27 mouse cellular contexts compared by ENCODE assay signal in the genomic region with DNA sequence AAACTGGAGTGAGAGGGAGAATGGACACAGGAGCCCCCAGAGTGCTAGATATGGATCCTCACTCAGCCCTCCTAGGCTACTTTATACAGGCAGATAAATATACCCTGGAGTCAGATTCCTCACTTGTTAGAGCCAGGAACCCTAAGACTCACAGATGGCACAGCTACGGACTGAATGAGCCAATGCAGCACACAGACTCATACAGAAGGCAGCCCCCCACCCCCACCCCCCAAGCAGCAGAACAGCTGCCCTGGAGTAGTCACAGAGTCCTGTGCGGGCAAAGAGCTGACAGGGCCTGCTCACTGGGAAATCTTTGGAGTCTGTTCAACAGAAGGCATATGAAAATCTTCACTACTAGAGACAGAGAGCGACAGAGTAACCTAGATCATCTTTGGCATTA. TPM values are rescaled to one million over a fixed set of nuclear protein-coding genes. Genes with fewer than 3 reads are reported as not detected.
A peak's percentile ranks its signal among the peaks of the same experiment; 100 is the strongest.
DNase-seq lines count a peak whose midpoint lies in the region; ATAC-seq and TF ChIP-seq lines count a peak whose summit lies in the region.
"Had no signal": no experiment of that assay in that cellular context is flagged by ENCODE, and none has a peak within 500 bp of the region (broad histone marks: within the 10 kb centered on the region; RNA-seq: fewer than 3 reads in every experiment).

No protein-coding gene starts in this region.

- no peak overlapping the region for H3K27ac ChIP-seq in embryonic facial prominence, embryonic 14.5 days (replicated peaks; ENCODE audit: low read depth, low read length)
- H3K27ac ChIP-seq in embryonic facial prominence, embryonic 10.5 days (replicated peaks) = no peak overlapping the region
- no peak overlapping the region for H3K27ac ChIP-seq in hindbrain, embryonic 14.5 days
- H3K27ac ChIP-seq in hindbrain, embryonic 10.5 days = no peak overlapping the region
- no peak overlapping the region for H3K27ac ChIP-seq in limb, embryonic 14.5 days (replicated peaks; ENCODE audit: low read depth, low read length)
- no peak overlapping the region for H3K27ac ChIP-seq in limb, embryonic 10.5 days
- H3K27ac ChIP-seq: embryonic facial prominence, embryonic 12.5 days; hindbrain, embryonic 15.5 days; intestine, embryonic 15.5 days; limb, embryonic 13.5 days; liver, embryonic 12.5 days; midbrain, embryonic 12.5 days had no signal

- DNase-seq in embryonic facial prominence, embryonic 14.5 days (ENCODE audit: low spot score) = peak; percentile 37
- no peak for DNase-seq in embryonic facial prominence, embryonic 10.5 days (ENCODE audit: low spot score)
- DNase-seq in hindbrain, embryonic 14.5 days (ENCODE audit: low spot score) = no peak
- no peak for DNase-seq in hindbrain, embryonic 10.5 days (ENCODE audit: low spot score)
- DNase-seq in limb, embryonic 14.5 days (ENCODE audit: low spot score) = no peak
- DNase-seq in limb, embryonic 10.5 days (ENCODE audit: low spot score) = no peak
- DNase-seq in brain, adult 2 months (ENCODE audit: low read depth, low spot score) = peak; percentile 60
- DNase-seq in kidney, postnatal 14 days = no peak
- DNase-seq: adrenal gland, adult 8-10 months; cerebellum, adult 11 months; cerebellum, adult 9-10 months; cerebellum, postnatal 36 days; gastrocnemius, postnatal 10 days; heart, postnatal 14 days; kidney, adult 2 months; kidney, postnatal 4 days; liver, postnatal 0 days; lung, postnatal 36 days had no signal

- no peak for TF ChIP-seq POLR2A in limb, embryonic 14.5 days (IDR thresholded peaks at IDR 0.05; ENCODE audit: borderline replicate concordance, extremely low read depth, insufficient read depth, insufficient read length)

- H3K9me3 ChIP-seq in embryonic facial prominence, embryonic 14.5 days (ENCODE audit: control insufficient read depth, low read length) = no peaks in the 10 kb centered on the region
- H3K9me3 ChIP-seq in embryonic facial prominence, embryonic 10.5 days = no peaks in the 10 kb centered on the region
- H3K9me3 ChIP-seq in hindbrain, embryonic 14.5 days (ENCODE audit: control insufficient read depth, low read length) = no peaks in the 10 kb centered on the region
- no peaks in the 10 kb centered on the region for H3K9me3 ChIP-seq in hindbrain, embryonic 10.5 days
- no peaks in the 10 kb centered on the region for H3K9me3 ChIP-seq in limb, embryonic 14.5 days (ENCODE audit: control insufficient read depth, low read length)
- H3K9me3 ChIP-seq in limb, embryonic 10.5 days (replicated peaks) = no peaks in the 10 kb centered on the region
- H3K9me3 ChIP-seq: embryonic facial prominence, embryonic 12.5 days; hindbrain, embryonic 15.5 days; intestine, embryonic 15.5 days; limb, embryonic 13.5 days; liver, embryonic 12.5 days; midbrain, embryonic 12.5 days had no signal

- ATAC-seq in embryonic facial prominence, embryonic 14.5 days (ENCODE audit: low read depth) = peak; percentile 75
- 0 out of 2 replicates have a peak, but pooled peaks have one; percentile 51 for ATAC-seq in hindbrain, embryonic 14.5 days (ENCODE audit: low FRiP score)
- peak; percentile 65 for ATAC-seq in limb, embryonic 14.5 days (ENCODE audit: low FRiP score, low read depth)
- ATAC-seq: activated CD4-positive, CD25-positive, alpha-beta regulatory T cell, adult 4 months; intestine, embryonic 15.5 days; liver, embryonic 12.5 days; liver, postnatal 0 days had no signal

- H3K9ac ChIP-seq in embryonic facial prominence, embryonic 14.5 days (ENCODE audit: low read depth, low read length) = no peak overlapping the region
- no peak overlapping the region for H3K9ac ChIP-seq in hindbrain, embryonic 14.5 days
- H3K9ac ChIP-seq in limb, embryonic 14.5 days (ENCODE audit: low read depth, low read length, severe bottlenecking) = no peak overlapping the region
- H3K9ac ChIP-seq: embryonic facial prominence, embryonic 12.5 days; hindbrain, embryonic 15.5 days; intestine, embryonic 15.5 days; limb, embryonic 13.5 days; liver, embryonic 12.5 days; liver, postnatal 0 days; midbrain, embryonic 12.5 days had no signal

- WGBS in embryonic facial prominence, embryonic 14.5 days = 77% methylated on average over 3 of the region's 3 CpGs
- WGBS in embryonic facial prominence, embryonic 10.5 days = 84% methylated on average over 3 of the region's 3 CpGs
- WGBS in hindbrain, embryonic 14.5 days = 70% methylated on average over 3 of the region's 3 CpGs
- WGBS in hindbrain, embryonic 10.5 days = 87% methylated on average over 3 of the region's 3 CpGs
- WGBS in limb, embryonic 14.5 days = 69% methylated on average over 3 of the region's 3 CpGs
- 91% methylated on average over 3 of the region's 3 CpGs for WGBS in limb, embryonic 10.5 days

- no peak overlapping the region for H3K4me3 ChIP-seq in embryonic facial prominence, embryonic 14.5 days (ENCODE audit: low read depth, low read length)
- no peak overlapping the region for H3K4me3 ChIP-seq in embryonic facial prominence, embryonic 10.5 days
- H3K4me3 ChIP-seq in hindbrain, embryonic 14.5 days (replicated peaks; ENCODE audit: low read length) = no peak overlapping the region
- H3K4me3 ChIP-seq in hindbrain, embryonic 10.5 days = no peak overlapping the region
- H3K4me3 ChIP-seq in limb, embryonic 14.5 days (replicated peaks; ENCODE audit: low read length) = no peak overlapping the region
- H3K4me3 ChIP-seq in limb, embryonic 10.5 days = no peak overlapping the region
- H3K4me3 ChIP-seq: embryonic facial prominence, embryonic 12.5 days; hindbrain, embryonic 15.5 days; intestine, embryonic 15.5 days; limb, embryonic 13.5 days; liver, embryonic 12.5 days; midbrain, embryonic 12.5 days had no signal

- no peaks in the 10 kb centered on the region for H3K4me1 ChIP-seq in embryonic facial prominence, embryonic 14.5 days (ENCODE audit: control insufficient read depth, insufficient read depth, low read length)
- H3K4me1 ChIP-seq in embryonic facial prominence, embryonic 10.5 days = no peaks in the 10 kb centered on the region
- no peaks in the 10 kb centered on the region for H3K4me1 ChIP-seq in hindbrain, embryonic 14.5 days (replicated peaks; ENCODE audit: control insufficient read depth, insufficient read depth, low read length)
- peaks cover 4% of the 10 kb centered on the region; the same call in 1 of the 2 replicates for H3K4me1 ChIP-seq in hindbrain, embryonic 10.5 days (replicated peaks)
- no peaks in the 10 kb centered on the region for H3K4me1 ChIP-seq in limb, embryonic 14.5 days (ENCODE audit: control insufficient read depth, insufficient read depth, low read length)
- H3K4me1 ChIP-seq in limb, embryonic 10.5 days = no peaks in the 10 kb centered on the region
- H3K4me1 ChIP-seq: embryonic facial prominence, embryonic 12.5 days; hindbrain, embryonic 15.5 days; intestine, embryonic 15.5 days; limb, embryonic 13.5 days; liver, embryonic 12.5 days; midbrain, embryonic 12.5 days had no signal

- H3K36me3 ChIP-seq in embryonic facial prominence, embryonic 14.5 days (ENCODE audit: control insufficient read depth, insufficient read depth, low read length) = peaks cover 71% of the 10 kb centered on the region; the same call in 1 of the 2 replicates
- H3K36me3 ChIP-seq in embryonic facial prominence, embryonic 10.5 days (replicated peaks) = peaks cover 54% of the 10 kb centered on the region
- peaks cover 95% of the 10 kb centered on the region for H3K36me3 ChIP-seq in hindbrain, embryonic 14.5 days (replicated peaks; ENCODE audit: control insufficient read depth, insufficient read depth)
- H3K36me3 ChIP-seq in hindbrain, embryonic 10.5 days = peaks cover 66% of the 10 kb centered on the region
- peaks cover 9% of the 10 kb centered on the region for H3K36me3 ChIP-seq in limb, embryonic 14.5 days (ENCODE audit: control insufficient read depth, insufficient read depth, low read length)
- H3K36me3 ChIP-seq in limb, embryonic 10.5 days = peaks cover 43% of the 10 kb centered on the region
- H3K36me3 ChIP-seq: intestine, embryonic 15.5 days had no signal

- H3K4me2 ChIP-seq in embryonic facial prominence, embryonic 14.5 days (ENCODE audit: low read depth, low read length) = no peak overlapping the region
- no peak overlapping the region for H3K4me2 ChIP-seq in hindbrain, embryonic 14.5 days (replicated peaks)
- H3K4me2 ChIP-seq in limb, embryonic 14.5 days (replicated peaks; ENCODE audit: low read depth, low read length, severe bottlenecking) = no peak overlapping the region
- H3K4me2 ChIP-seq: embryonic facial prominence, embryonic 12.5 days; hindbrain, embryonic 15.5 days; intestine, embryonic 15.5 days; limb, embryonic 13.5 days; liver, embryonic 12.5 days; midbrain, embryonic 12.5 days had no signal

- H3K27me3 ChIP-seq in embryonic facial prominence, embryonic 14.5 days (replicated peaks; ENCODE audit: control insufficient read depth, insufficient read depth, low read length) = no peaks in the 10 kb centered on the region
- no peaks in the 10 kb centered on the region for H3K27me3 ChIP-seq in embryonic facial prominence, embryonic 10.5 days (replicated peaks; ENCODE audit: low read depth, poor library complexity, severe bottlenecking)
- H3K27me3 ChIP-seq in hindbrain, embryonic 14.5 days (ENCODE audit: control insufficient read depth, insufficient read depth, low read length) = no peaks in the 10 kb centered on the region
- no peaks in the 10 kb centered on the region for H3K27me3 ChIP-seq in hindbrain, embryonic 10.5 days (ENCODE audit: insufficient read depth, poor library complexity, severe bottlenecking)
- no peaks in the 10 kb centered on the region for H3K27me3 ChIP-seq in limb, embryonic 14.5 days (ENCODE audit: control insufficient read depth, insufficient read depth, low read length)
- H3K27me3 ChIP-seq in limb, embryonic 10.5 days (ENCODE audit: low read depth, poor library complexity, severe bottlenecking) = no peaks in the 10 kb centered on the region
- H3K27me3 ChIP-seq: CH12.LX; embryonic facial prominence, embryonic 12.5 days; hindbrain, embryonic 15.5 days; intestine, embryonic 15.5 days; limb, embryonic 13.5 days; liver, embryonic 12.5 days; midbrain, embryonic 12.5 days had no signal

RNA-seq across cellular contexts. Expression of gene Scn3b, which starts 38.3 kb away (rescaled TPM):
- polyA plus RNA-seq in embryonic facial prominence, embryonic 14.5 days (2014; fragmentation: Nextera tagmentation; extraction: Ambion mirVana) = 34.7 and 42.9 TPM in 2 replicates
- polyA plus RNA-seq in embryonic facial prominence, embryonic 10.5 days (2016; fragmentation: Nextera tagmentation; extraction: Ambion mirVana) = 2.2 and 2.7 TPM in 2 replicates
- 168 and 194 TPM in 2 replicates for polyA plus RNA-seq in hindbrain, embryonic 14.5 days (2014; fragmentation: Nextera tagmentation; extraction: Ambion mirVana)
- polyA plus RNA-seq in hindbrain, embryonic 10.5 days (2016; fragmentation: Nextera tagmentation; extraction: Ambion mirVana) = 5.3 and 12.8 TPM in 2 replicates
- polyA plus RNA-seq in limb, embryonic 14.5 days (2012; rRNA removed) = 11.6 and 14.6 TPM in 2 replicates
- polyA plus RNA-seq in limb, embryonic 14.5 days (2014; fragmentation: Nextera tagmentation; extraction: Ambion mirVana) = 9.3 and 15.8 TPM in 2 replicates
- 0.08 and 0.15 TPM in 2 replicates for polyA plus RNA-seq in limb, embryonic 10.5 days (2016; fragmentation: Nextera tagmentation; extraction: Ambion mirVana)
- polyA plus RNA-seq: activated CD4-positive, CD25-positive, alpha-beta regulatory T cell, adult 4 months; C2C12 had no signal

Comparison
In these comparisons a context has a peak if more than half of its experiments do, and no peak if none do; other contexts are left out.
1. DNase-seq: peak in embryonic facial prominence, embryonic 14.5 days (single experiment) and brain, adult 2 months (single experiment); none in embryonic facial prominence, embryonic 10.5 days (single experiment), hindbrain, embryonic 14.5 days (single experiment), hindbrain, embryonic 10.5 days (single experiment), limb, embryonic 14.5 days (single experiment), limb, embryonic 10.5 days (single experiment) and kidney, postnatal 14 days (single experiment).
2. Peak in every context shown above with its lines, with median percentiles within 50 percentile points of each other: ATAC-seq.